Mouse (Mus musculus): ENCODE measurements at regions not wholly inside any gene's neighbourhood (a gene's known extent, or its start where the extent isn't known, plus 50 kb on each side); places are given as distances from the start of the nearest gene placed in this dataset.
"Not testable (repeated sequence)": the region's sequence is repeated elsewhere in the genome, so short reads cannot be mapped to it uniquely, and the experiment has no call there.

DNA sequence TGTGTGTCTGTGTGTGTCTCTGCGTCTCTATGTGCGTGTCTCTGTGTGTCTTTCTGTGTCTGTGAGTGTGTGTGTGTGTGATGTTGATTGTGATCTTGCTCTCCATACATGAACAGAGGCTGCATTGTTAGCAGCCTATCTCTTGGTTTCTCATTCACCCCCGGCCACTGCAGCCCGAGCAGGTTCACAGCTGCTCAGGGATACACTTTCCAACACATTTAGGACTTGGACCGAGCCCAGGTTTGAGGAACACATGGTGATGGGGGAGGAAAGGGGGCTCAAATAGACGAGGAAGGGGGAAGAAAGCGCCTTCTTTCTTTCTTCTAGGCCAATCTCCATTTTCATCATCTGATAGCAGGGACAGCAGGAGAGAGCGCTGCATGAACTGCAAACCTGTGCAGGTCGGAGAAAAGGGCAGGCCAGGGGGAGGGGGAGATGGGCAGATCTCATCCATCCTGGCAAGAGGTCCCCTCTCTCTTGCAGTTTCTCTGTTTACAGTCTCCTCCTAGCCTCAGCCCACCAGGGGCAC, 123.2 kb downstream of the Zfp36l1 start:
- no peak for DNase-seq (ENCODE audit: low read depth)

DNA sequence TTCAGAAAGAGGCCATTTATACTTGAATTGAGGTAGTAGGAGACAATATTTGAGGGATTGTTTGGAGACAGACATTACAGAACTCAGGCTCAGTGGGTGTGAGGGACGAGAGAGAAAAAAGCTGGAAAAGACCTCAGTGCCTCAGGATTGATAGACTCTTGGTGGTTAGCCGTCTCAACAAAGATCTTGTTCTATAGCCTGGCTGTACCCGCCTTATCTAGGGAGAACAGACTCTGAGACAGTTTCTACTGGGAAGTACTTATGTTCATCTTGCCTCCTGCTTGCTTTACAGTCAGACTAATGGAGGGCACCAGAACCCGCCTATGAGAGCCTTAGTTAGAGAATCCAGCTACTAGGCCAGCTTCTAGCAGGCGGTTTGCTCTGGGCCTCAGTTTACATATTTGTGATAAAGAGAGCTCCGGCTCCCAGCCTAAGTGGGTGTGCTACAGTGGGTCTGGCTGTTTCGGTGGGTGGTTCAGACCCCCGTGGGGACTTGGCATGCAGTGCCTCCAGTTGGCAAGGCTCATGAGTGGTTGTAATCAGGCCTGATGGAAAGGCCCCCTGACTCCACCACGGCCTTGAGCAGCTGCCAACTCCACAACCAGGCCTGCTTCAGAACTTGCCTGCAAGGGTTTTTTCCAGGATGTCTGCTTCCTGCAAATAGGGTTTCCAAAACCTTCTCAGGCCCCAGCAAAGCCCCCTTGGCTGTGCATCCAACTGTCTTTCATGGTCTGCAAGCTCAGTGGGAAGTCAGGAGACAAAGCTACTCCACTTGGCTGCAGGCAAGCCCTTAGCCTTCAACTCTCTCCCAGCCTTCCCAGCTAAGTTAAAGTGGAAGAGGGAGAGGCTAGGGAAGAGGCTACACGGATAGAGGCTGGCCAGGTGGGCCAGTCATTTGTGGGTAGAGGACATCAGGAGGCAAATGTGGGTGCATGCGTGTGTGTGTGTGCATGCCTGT, 124.1 kb downstream of the Zfp36l1 start:
- peak; percentile 70 for DNase-seq (ENCODE audit: low read depth)

DNA sequence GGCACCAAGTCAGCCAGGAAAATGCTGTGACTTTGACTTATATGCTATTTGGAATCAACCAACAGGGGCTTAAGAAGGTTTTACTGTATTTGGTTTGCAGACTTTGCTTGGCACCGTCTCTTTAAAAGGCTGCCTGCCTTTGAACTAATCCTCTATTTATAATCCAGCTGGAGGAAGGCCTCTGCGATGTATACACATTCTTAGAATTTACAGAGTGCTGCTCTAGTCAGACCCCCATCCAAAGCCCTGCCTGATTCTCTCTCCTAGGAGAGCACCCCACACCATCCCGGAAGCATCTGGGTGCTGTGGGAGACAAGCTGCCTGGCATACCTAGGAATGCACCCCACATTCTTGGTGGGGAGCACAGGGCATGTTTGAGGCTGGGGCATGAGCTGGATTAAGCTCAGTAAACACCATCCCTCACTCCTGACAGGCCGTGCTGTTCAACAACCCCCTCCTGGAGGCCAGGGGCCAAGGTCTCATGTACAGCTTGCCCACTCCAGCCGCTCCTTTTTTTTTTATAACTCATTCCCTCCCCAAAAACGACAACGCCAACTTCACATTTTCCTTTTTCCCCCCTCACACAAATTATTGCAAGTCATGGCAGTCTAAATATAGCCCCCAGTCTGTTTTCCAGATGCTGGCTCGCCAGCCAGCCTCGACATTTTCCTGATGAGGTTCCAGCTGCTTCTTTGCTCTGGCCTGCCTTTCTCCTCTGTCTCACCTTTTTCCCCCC, 126.4 kb downstream of the Zfp36l1 start:
- DNase-seq (ENCODE audit: low read depth): peak; percentile 84

DNA sequence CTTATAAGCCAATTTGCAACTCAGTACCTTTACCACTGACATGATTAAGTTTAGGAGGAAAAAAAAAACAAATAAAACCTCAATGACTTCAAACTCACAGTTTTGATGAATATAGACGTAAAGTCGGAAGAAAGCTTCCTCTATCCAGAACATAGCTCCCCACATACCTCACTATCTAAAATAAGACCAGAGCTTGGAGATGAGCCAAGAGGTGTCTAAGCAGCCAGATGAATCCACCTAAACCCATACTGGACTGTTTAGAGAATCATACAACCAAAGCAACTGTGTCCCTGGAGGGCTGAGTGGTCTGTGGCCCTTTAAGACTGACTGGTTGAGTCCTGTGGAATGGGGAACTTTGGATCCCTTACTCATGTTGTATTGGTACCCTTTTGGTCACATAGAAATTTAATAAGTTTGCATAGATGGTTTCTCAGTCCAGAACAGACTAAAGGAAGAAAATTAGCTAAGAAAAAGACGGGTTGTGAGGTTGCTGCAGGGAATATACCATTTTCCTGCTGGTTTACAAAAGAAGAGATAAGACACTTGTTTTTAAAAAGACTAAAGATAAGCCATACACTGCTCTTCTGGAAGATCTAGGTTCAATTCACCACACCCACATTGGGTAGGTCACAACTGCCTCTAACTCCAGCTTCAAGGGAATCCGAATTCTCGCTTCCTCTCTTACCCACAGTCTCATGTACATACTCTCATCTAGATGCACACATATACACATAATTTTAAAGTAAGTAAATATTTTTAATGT, 127.6 kb downstream of the Zfp36l1 start:
- peak; percentile 80 for DNase-seq (ENCODE audit: low read depth)

DNA sequence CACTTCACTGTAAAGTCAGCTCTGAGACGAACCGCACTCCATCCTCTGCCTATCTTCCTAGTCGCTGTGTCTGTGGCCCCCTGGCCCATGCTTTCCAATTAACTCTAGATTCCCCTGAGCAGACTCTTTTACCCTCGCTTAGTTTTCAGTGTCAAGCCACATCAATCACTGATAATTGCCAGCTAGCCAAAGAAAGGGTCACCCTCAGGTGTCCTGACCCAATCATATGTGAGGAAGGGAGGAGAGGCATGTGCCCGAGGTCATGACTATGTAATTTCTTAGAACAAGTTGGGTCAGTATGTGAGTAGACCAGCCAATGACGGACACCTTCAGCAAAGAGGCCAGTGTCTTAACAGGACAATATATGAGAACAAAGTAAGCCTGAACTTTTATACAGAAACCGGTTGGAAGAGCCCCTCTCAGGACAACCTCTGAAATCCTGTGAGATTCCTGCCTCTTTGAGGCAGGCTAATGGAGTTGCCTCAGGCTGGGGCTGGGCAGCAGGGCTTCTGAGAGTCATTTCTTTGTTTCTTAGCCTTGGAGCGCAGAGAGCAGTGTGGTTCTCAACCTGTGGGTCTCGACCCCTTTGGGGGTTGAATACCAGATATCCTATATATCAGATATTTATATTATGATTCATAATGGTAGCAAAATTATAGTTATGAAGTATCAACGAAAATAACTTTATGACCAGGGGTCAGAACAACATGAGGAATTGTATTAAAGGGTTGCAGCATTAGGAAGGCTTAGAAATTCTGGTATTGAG, 128.6 kb downstream of the Zfp36l1 start:
- no peak for DNase-seq (ENCODE audit: low read depth)

DNA sequence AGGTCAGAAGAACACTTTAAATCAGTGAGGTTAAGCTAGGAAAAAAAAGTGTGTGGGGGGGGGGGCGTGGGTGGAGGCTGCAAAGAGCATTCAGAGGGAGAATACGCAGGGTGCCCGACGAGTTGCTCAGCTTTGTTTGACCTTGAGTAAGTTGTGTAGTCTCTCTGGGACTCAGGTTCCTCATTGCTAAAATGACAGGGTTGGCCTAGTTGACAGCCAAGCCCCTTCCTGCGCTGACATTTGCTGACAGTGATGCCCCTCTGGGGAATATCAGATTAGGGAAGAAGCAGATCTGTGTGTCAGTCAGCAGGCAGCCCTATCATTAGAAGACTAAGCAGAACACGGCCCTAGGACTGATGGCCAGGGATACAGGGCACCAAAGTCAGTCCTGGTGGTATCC, 129.6 kb downstream of the Zfp36l1 start:
- no peak for DNase-seq (ENCODE audit: low read depth)

DNA sequence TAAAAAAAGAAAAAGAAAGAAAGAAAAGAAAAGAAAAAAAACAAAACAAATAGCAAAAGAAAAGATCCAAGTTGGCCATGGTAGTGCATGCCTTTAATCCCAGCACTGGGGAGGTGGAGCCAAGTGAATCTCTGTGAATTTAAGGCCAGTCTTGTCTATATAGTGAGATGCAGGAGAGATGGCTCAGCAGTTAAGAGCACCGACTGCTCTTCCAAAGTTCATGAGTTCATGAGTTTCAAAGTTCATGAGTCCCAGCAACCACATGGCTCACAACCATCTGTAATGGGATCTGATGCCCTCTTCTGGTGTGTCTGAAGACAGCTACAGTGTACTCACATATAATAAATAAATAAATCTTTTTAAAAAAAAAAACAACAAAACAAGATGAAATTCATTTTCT, 130.3 kb downstream of the Zfp36l1 start:
- DNase-seq (ENCODE audit: low read depth): not testable (repeated sequence)

DNA sequence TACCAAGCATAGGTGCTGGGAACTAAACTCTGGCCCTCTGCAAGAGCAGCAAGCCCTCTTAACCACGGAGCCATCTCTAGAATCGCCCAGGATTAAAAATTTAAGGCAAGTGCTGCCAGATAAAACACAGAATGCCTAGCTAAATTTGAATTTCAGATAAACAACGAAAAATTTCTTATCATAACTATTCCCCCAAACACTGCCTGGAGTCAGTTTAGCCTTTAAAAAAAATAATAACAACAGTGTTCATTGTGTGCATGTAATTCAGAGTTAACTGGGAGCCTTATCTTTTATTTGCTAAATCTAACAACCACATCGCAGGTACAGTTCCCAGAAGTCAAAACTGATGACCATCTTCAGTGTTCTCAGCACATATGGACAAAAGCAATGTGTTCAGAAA, 132.1 kb downstream of the Zfp36l1 start:
- DNase-seq (ENCODE audit: low read depth): no peak

DNA sequence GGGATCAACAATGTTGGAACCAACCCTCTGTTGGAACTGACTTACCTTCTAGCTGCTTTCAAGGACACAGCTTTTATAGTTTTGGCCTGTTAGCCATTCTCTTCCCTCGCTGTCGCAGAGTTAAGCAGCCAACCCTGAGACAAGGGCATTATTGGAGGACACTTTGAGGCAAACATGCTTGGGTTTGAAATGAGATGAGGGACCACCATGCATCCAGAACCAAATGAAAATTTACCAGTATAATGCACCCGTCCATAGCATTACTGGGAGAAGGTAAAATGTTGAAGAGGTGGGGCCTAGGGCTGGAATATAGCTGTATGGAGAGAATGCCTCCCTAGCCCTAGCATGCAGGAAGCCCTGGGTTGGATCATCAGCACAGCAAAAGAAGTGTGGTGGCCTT, 135.7 kb downstream of the Zfp36l1 start:
- DNase-seq (ENCODE audit: low read depth): no peak

DNA sequence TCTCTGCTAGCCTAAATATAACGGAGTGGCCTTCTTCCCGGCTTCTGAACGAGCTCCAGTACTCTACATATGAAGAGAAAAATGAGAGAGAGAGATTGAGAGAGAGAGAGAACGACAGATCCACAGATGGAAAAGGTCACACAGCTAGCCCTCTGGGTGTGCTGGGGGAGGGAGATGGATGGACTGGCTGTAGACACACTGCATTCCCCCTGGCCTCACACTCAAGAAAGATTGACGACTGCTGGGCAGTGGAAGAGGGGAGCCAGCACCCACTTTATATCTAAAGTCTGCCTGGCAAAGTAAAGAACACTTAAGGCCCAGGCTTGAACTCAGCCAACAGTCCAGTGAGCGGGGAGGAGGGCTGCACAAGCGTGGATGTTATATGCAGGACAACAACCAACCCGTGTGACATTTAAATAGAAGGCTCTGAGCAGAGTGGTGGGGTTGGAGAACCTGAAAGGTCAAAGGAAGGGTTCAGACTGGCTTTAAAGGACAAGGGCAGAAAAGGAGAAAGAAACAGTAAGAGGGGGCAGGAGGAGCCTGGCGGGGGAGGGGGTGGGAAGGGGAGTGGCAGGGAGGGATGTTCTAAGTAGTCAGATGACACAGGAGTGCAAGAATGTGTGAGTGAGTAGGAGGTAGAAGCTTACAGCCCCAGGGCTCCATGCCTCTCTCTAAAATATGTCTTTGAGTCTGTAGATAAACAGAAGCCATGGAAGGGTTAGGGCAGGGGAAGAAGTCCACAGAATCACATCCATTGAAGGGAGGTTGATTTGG, 137.2 kb downstream of the Zfp36l1 start:
- DNase-seq (ENCODE audit: low read depth): peak; percentile 75

DNA sequence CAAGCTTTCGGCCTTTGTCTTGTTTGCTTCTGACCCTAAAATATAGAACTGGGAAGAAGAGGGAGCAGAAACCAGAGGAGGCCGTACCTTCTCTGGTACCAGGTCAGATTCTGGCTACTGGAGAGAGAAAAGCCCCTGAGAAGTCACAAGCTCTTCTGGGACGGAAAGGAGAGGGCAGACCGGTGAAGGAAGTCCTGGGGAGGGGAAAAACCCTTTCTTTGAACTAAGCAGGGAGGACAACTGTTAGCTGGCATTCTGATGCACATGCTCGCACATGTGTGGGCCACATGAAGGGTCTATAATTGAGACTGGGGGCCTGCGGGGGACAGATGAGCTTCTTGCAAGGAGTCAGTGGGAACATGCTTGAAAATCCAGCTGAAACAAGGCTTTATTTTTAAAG, 137.8 kb downstream of the Zfp36l1 start:
- DNase-seq (ENCODE audit: low read depth): no peak

DNA sequence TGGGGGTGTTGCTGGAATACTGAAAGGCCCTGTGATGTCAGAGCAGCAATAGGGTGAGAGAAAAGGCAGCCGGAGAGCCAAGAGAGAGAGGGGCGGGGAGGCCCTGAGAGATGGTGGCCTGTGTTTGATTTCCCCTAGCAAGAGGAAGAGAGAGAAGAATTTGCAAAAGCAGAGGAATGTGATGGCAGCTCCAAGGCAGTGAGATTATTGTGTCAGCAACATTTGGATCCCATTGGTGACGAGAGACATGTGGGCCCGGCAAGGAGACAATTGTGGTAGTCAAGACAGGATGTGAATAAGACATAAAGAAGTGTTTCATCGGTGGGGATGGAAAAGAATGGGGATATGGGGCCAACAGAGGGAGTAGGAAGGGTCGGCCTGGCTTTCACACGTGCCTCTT, 138.3 kb downstream of the Zfp36l1 start:
- no peak for DNase-seq (ENCODE audit: low read depth)

DNA sequence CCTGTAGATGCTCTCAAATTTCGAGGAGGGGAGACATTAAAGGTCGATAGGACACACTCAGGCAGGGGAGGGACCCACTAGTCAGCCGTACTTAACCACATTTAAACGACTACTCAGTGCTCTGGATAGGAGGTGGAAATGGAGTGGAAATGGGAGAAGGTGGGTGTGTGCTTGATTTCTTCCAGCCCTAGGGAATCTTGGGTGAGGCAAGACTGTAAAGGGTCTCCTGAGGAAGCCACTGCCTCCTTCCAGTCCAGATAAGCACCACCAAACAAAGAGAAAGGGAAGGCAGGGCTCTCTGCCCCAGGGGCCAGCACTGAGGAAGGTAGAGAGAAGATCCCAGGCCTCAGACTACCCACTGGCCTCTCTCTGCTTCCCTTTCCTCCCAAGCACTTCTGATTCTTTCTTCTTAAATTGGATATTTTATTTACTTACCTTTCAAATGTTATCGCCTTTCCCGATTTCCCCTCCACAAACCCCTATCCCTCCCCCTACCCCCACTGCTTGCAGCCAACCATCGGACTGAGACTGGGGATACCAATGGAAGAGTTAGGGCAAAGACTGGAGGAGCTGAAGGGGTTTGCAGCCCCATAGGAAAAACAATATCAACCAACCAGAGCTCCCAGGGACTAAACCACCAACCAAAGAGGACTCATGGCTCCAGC, 139.1 kb downstream of the Zfp36l1 start:
- DNase-seq (ENCODE audit: low read depth): no peak

DNA sequence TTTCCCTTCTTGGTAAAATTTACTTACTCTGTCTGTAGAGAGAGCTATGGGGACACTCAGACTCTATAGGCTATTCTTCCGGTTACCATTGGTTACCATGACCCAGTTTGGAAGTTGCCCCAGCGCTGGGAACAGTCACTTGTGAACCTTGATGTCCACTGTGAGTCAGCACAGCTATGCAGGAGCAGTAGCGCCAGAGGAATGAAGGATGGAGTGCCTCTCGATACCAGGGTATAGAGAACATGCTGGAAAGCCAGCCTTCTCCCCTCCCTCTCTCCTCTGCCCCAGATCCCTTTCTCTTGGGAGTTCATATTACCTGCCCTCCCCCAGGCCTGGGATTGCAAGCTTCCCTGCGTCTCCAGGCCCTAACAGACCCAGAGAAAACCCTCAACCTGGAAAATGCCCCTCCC, 141.8 kb downstream of the Zfp36l1 start:
- peak; percentile 48 for DNase-seq (ENCODE audit: low read depth)

DNA sequence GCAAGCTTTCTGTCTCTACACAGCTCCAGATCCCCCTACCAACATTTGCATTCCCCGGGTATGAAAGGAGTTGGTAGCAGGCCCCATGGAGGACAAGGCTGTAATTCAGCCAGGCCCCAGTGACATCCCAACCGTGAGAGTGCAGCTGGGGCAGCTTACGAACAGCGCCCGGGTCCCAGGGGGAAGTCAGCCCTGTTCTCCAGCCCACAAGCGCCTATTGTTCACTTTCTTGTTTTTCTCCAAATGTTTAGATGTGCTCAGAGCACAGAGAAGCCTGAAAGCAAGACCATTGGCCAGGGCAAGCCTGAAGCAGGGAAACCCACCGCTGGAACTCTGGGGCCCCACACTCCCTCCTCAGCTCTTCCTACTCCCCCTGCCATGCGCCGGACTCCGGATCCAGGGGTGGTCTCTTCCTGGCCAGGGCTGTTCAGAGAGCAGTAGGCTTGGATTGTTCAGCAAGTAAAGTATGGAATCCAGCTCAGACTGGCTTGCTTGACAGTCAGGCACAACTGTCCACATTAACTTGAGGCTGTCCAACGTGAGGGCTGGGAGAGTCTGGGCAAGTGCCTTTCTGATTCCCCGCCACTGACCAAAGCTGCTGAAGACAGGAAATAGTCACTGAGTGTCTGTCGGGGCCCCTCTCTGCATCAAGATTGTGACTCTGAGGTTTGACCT, 142.4 kb downstream of the Zfp36l1 start:
- DNase-seq (ENCODE audit: low read depth): no peak

DNA sequence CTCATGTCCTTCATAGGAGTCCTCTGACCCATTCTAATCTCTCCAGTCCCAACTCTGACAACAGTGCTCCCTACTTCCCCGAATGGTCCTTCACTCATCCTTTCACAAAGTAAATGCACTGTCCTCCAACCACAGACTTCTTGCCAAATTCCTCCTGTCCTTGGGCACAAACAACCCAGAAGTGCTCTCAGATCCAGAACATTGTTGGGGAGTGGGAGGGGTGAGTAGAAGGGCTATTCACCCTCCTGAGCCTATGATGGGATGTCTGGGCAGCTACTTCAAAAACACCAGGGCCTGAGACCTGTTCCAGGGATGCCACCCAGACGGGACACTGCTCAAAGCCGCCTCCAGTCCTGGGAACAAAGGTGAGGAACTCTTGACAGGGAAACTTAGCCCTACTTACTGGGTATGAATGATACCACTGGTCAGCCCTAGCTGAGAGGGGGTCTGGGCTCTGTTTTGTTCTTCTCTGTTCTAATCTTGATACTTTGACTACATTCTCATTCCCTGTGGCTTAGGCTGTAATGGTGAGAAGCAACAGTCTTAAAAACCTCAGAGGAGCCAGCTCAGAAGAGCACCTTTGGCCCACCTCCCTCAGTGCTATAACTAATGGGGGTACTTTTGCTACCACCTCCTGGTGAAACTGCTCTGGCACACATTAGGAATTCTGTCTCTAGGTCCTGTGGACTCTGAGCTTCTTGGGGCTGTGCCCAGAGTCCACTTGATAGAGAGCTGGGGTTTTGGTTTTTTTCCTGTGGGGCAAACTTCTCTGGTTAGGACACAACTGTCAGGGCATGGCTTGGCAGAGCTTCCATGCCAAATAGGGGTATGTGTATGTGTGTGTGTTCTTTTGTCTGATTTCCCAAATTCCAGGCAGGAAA, 143.2 kb downstream of the Zfp36l1 start:
- DNase-seq (ENCODE audit: low read depth): peak; percentile 92

DNA sequence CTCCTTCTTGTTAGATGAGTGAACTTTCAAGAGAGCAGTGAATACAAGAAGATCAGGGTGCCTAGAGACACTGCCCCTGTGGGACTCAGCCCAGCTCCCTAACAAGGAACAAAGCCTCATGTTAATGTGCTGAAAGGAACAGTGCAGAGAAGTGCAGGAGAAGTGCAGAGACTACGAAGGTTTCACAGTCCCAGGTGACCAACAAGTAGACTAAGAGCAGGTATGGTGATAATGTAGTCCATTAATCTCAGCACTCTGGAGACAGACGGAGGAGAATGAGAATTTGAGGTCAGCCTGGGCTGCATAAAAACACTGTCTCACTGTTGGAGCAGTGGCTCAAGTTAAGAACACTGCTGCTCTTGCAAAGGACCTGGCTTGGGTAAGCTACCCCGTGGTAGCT, 144.1 kb downstream of the Zfp36l1 start:
- no peak for DNase-seq (ENCODE audit: low read depth)

DNA sequence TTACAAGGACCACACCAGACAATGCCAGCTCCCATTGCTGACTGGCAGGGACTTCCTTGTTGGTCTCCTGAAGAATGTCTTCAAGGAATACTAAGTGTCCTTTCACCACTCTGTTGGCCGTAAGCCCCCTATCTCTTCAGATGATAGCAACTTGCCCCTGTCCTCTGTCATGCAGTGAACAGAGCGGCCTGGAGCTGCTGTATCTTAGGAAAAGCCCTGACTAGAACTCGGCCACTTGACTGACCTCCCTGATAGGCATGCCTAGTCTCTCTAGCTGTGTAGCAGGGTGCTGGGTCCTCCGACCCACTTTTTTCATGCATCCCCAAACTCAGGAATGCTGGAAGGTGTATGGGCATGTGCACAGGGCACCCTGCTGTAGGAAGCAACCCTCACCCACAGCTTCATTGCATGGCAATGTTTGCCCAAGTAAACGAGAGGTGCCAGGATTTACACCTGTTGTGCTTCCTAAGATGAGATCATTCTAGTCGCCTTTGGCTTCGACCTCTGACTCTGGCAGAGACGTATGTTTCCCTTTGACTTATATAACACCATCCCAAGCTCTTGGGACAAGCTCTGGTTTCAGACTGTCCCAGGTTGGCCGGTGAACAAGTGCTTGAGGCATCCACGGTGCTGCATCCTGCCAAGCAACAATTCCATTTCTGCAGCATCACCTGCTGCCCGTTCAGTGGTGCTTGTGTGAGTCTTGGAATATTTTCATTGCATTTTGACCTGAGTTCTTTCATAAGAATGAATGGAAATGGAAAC, 145.1 kb downstream of the Zfp36l1 start:
- DNase-seq (ENCODE audit: low read depth): no peak
